Mouse (Mus musculus): Measurements from ENCODE around the gene Atp6v0d1. TPM values are rescaled to one million over a fixed set of nuclear protein-coding genes. Genes with fewer than 3 reads are reported as not detected.

Gene Atp6v0d1
- polyA plus RNA-seq (2017; shearing (Covaris generic)) = 10 to 100 TPM; 38.3 to 39.1 TPM

GRCm38 (mm10) chr8:105565952-105566702 is at the start of gene Atp6v0d1:
Gene Atp6v0d1 (minus strand): TSS chr8:105566047.

GRCm38 (mm10) chr8:105604804-105605381 is 39.0 kb upstream of the Atp6v0d1 start, which contains the start of gene Ripor1:
Gene Ripor1 (plus strand): TSS chr8:105605255.

DNA sequence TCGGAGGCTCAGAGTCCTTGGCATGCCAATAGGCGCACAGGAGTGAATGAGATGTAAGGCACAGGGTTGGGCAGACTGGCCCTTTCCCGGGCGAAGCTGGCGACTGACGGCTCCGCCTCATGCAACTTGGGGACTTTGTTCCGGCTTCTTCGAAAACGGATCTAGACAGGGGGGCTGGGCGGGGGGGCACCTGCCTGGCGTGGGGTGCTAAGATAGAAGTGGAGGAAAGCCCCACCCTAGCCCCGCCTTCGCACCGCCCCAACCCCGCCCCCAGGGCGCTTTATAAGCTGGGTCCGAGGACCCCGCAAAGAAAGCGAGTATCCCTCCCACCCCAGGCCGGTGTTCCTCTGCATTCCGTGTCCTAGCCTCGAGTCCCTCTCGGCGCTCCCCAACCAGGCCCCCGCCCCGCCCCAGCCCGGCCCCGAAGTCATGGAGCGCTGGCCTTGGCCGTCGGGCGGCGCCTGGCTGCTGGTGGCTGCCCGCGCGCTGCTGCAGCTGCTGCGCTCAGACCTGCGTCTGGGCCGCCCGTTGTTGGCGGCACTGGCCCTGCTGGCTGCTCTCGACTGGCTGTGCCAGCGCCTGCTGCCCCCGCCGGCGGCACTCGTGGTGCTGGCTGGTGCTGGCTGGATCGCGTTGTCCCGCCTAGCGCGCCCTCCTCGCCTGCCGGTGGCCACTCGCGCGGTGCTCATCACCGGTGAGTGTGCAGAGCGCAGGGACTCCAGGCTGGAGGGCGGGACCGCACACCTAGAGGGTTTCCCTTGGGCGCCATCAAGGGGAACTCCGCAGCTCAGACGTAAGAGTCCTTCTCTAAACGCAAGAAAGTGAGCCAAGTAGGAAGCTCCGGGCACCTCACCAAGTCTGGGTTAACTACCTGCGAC is 47.2 kb downstream of the Atp6v0d1 start, which contains the start of gene Hsd11b2:
TSS of gene Hsd11b2 (plus strand) at position 320 of the 878 bp plus-strand sequence.

GRCm38 (mm10) chr8:105496439-105497180 is 69.2 kb downstream of the Atp6v0d1 start, which contains the start of gene Zdhhc1:
Gene Zdhhc1 (minus strand): TSS chr8:105496902.

Other genes starting within 250 kb of the Atp6v0d1 start
- 1 to 10 TPM; 1.9 to 2.7 TPM for gene Lrrc29, start 239.8 kb downstream of the Atp6v0d1 start, polyA plus RNA-seq (2017; shearing (Covaris generic))
- gene Tmem208, start 239.7 kb downstream of the Atp6v0d1 start, polyA plus RNA-seq (2017; shearing (Covaris generic)) = 100 to 1,000 TPM; 128 to 130 TPM
- gene Fhod1, start 218.1 kb downstream of the Atp6v0d1 start, polyA plus RNA-seq (2017; shearing (Covaris generic)) = 1 to 10 TPM; 1.0 to 1.8 TPM
- under 1 TPM; 0.28 to 0.60 TPM for gene Slc9a5, start 217.2 kb downstream of the Atp6v0d1 start, polyA plus RNA-seq (2017; shearing (Covaris generic))
- 1 to 10 TPM in 1 of 2 experiments, not detected in 1; 1.1 TPM for gene Plekhg4, start 192.8 kb downstream of the Atp6v0d1 start, polyA plus RNA-seq (2017; shearing (Covaris generic))
- 1 to 10 TPM in 1 of 2 experiments, under 1 TPM in 1; 0.65 to 1.3 TPM for gene Kctd19, start 152.5 kb downstream of the Atp6v0d1 start, polyA plus RNA-seq (2017; shearing (Covaris generic))
- gene Lrrc36, start 152.5 kb downstream of the Atp6v0d1 start, polyA plus RNA-seq (2017; shearing (Covaris generic)) = under 1 TPM in 1 of 2 experiments, not detected in 1; 0.53 TPM
- gene Tppp3, start 94.5 kb downstream of the Atp6v0d1 start, polyA plus RNA-seq (2017; shearing (Covaris generic)) = under 1 TPM in 1 of 2 experiments, not detected in 1; 0.64 TPM
- gene Zdhhc1, start 69.1 kb downstream of the Atp6v0d1 start, polyA plus RNA-seq (2017; shearing (Covaris generic)) = 1 to 10 TPM; 4.3 to 6.1 TPM
- gene Hsd11b2, start 47.3 kb downstream of the Atp6v0d1 start, polyA plus RNA-seq (2017; shearing (Covaris generic)) = not detected
- gene Ripor1, start 39.2 kb upstream of the Atp6v0d1 start, polyA plus RNA-seq (2017; shearing (Covaris generic)) = 10 to 100 TPM; 16.6 to 18.0 TPM
- 100 to 1,000 TPM; 182 to 192 TPM for gene Ctcf, start 70.5 kb upstream of the Atp6v0d1 start, polyA plus RNA-seq (2017; shearing (Covaris generic))
- gene Agrp, start 71.3 kb upstream of the Atp6v0d1 start, polyA plus RNA-seq (2017; shearing (Covaris generic)) = 1 to 10 TPM in 1 of 2 experiments, under 1 TPM in 1; 0.44 to 1.4 TPM
- 100 to 1,000 TPM; 122 to 131 TPM for gene Carmil2, start 120.2 kb upstream of the Atp6v0d1 start, polyA plus RNA-seq (2017; shearing (Covaris generic))
- 10 to 100 TPM; 70.3 to 83.0 TPM for gene Acd, start 135.1 kb upstream of the Atp6v0d1 start, polyA plus RNA-seq (2017; shearing (Covaris generic))
- gene Pard6a, start 135.1 kb upstream of the Atp6v0d1 start, polyA plus RNA-seq (2017; shearing (Covaris generic)) = 10 to 100 TPM in 1 of 2 experiments, 1 to 10 TPM in 1; 7.6 to 16.7 TPM
- under 1 TPM in 1 of 2 experiments, not detected in 1; 0.23 TPM for gene 4933405L10Rik, start 141.6 kb upstream of the Atp6v0d1 start, polyA plus RNA-seq (2017; shearing (Covaris generic))
- gene Enkd1, start 142.2 kb upstream of the Atp6v0d1 start, polyA plus RNA-seq (2017; shearing (Covaris generic)) = 1 to 10 TPM; 3.6 to 4.3 TPM
- 1 to 10 TPM; 6.5 to 7.5 TPM for gene Gfod2, start 192.6 kb upstream of the Atp6v0d1 start, polyA plus RNA-seq (2017; shearing (Covaris generic))